Mouse (Mus musculus) erythroblast, embryonic 14.5 days (primary cell): ENCODE measurements around the gene Drap1.

Experiments
- GATA1 ChIP-seq: IDR thresholded peaks from 2 replicates; pipeline ENCODE4 v1.6.1; 2012; ENCODE audit warnings: low read length, inconsistent platforms, mixed read lengths
- TAL1 ChIP-seq: IDR thresholded peaks from 3 replicates; pipeline ENCODE4 v1.6.1; 2012; ENCODE audit warnings: low read length, inconsistent platforms, mixed read lengths

- TF ChIP-seq GATA1 (no peak), TAL1 (no peak)
These were observed 15.7 kb downstream of the Drap1 start for GRCm38 (mm10) chr19:5409068-5409467.
